In the genomic region with DNA sequence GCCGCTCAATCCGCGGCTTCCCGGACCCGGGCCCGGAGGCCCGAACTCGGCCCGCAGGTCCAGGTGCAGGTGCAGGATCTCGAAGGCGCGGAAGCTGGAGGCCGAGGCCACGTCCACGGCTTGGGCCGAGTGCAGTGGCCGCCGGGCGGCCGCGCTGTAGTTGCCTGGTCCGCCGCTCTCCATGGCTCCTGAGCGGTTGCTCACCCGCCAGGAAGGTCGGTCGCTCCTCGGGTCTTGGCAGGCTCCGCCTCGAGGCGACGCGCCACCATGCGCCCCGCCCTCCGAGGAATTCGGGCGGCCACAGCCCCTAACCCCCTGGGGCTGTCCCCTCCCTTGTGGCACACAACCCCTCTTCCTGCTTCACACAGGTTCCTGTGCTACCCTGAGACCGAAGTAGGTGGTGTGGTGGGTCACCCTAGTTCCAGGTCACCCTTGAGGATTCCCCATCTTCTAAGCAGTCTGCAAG, we compare ENCODE assay signal across 8 mouse cellular contexts. TPM values are rescaled to one million over a fixed set of nuclear protein-coding genes. Genes with fewer than 3 reads are reported as not detected.
DNase-seq lines count a peak whose midpoint lies in the region; ATAC-seq lines count a peak whose summit lies in the region.

A gene (minus strand): TSS at position 259 of the 466 bp plus-strand sequence.

- peaks cover 33% of the 10 kb centered on the region for H3K4me1 ChIP-seq in hindbrain, embryonic 13.5 days (replicated peaks)

- peak; percentile 58 for DNase-seq in T-cell, adult 2 months (ENCODE audit: low spot score)
- DNase-seq in cerebellum, postnatal 25 days, result peak; percentile 88 to 89
- peak; percentile 51 to 65 for DNase-seq in frontal cortex, postnatal 25 days (ENCODE audit: low spot score in 2 of 2)
- DNase-seq in layer of hippocampus, postnatal 25 days (ENCODE audit: extremely low spot score in 1 of 2, low spot score in 1 of 2), result peak; percentile 54 to 74
- peak; percentile 78 for DNase-seq in lung, postnatal 14 days
- peak; percentile 38 for DNase-seq in retina, adult 2 months (ENCODE audit: low read depth, low spot score)
- peak; percentile 70 to 82 for DNase-seq in thymus, postnatal 36 days

- H3K9ac ChIP-seq in hindbrain, embryonic 13.5 days, result peak within 1 kb of the TSS; percentile 97

- H3K4me3 ChIP-seq in hindbrain, embryonic 13.5 days, result peak within 1 kb of the TSS; percentile 83

- no peaks in the 10 kb centered on the region for H3K27me3 ChIP-seq in hindbrain, embryonic 13.5 days

- peak within 1 kb of the TSS; percentile 94 for H3K27ac ChIP-seq in hindbrain, embryonic 13.5 days

- peak; percentile 81 for ATAC-seq in hindbrain, embryonic 13.5 days (ENCODE audit: low FRiP score)

- WGBS in hindbrain, embryonic 13.5 days, result 0% methylated on average over 38 of the region's 39 CpGs

- H3K4me2 ChIP-seq in hindbrain, embryonic 13.5 days, result peak within 1 kb of the TSS; percentile 78

- H3K9me3 ChIP-seq in hindbrain, embryonic 13.5 days, result no peaks in the 10 kb centered on the region

- peaks cover 4% of the 10 kb centered on the region; the same call in 1 of the 2 replicates for H3K36me3 ChIP-seq in hindbrain, embryonic 13.5 days

RNA-seq across cellular contexts. Expression of the gene that starts here (rescaled TPM):
- 101 and 102 TPM in 2 replicates for polyA plus RNA-seq in hindbrain, embryonic 13.5 days (2015; fragmentation: Nextera tagmentation; extraction: Ambion mirVana)
- total RNA-seq in layer of hippocampus, postnatal 25 days (2021), result 10 to 100 TPM; 51.3 to 57.3 TPM

Comparison
In these comparisons a context has a peak if more than half of its experiments do, and no peak if none do; other contexts are left out.
1. Peak in every context shown above with its lines: DNase-seq, ATAC-seq, H3K4me3 ChIP-seq and H3K27ac ChIP-seq.
2. DNase-seq: peak in every context shown above with its lines; median percentile 88 in cerebellum, postnatal 25 days; 78 in lung, postnatal 14 days; 76 in thymus, postnatal 36 days; 64 in layer of hippocampus, postnatal 25 days; 58 in T-cell, adult 2 months; 58 in frontal cortex, postnatal 25 days; 38 in retina, adult 2 months.